Mouse (Mus musculus) kidney, embryonic 16.5 days (tissue): ENCODE results near the gene Fryl. TPM values are rescaled to one million over a fixed set of nuclear protein-coding genes. Genes with fewer than 3 reads are reported as not detected.

Experiments used
- ATAC-seq: fragments of 200-750 bp; cut with Nextera tagmentation; 2 replicates; pipeline ENCODE4 v1.8.0; 2017; ENCODE audit warnings: moderate TSS enrichment; ENCODE audit not compliant: low FRiP score, low TSS enrichment
- H3K27ac ChIP-seq: fragments of 300-500 bp; sonication (generic); 2 replicates; pipeline ENCODE4 v1.5.1; 2014; ENCODE audit warnings: low read length
- H3K27me3 ChIP-seq: fragments of 300-500 bp; sonication (generic); 2 replicates; pipeline ENCODE4 v1.6.1; 2014; ENCODE audit warnings: low read length, control low read depth, mixed read lengths; ENCODE audit not compliant: insufficient read depth
- H3K36me3 ChIP-seq: fragments of 300-500 bp; sonication (generic); 2 replicates; pipeline ENCODE4 v1.6.1; 2014; ENCODE audit warnings: low read length, control low read depth, mixed read lengths; ENCODE audit not compliant: insufficient read depth
- H3K4me1 ChIP-seq: fragments of 300-500 bp; sonication (generic); 2 replicates; pipeline ENCODE4 v1.6.1; 2014; ENCODE audit warnings: low read length, control low read depth, mixed read lengths; ENCODE audit not compliant: insufficient read depth
- H3K4me2 ChIP-seq: fragments of 300-500 bp; sonication (generic); replicated peaks from 2 replicates; pipeline ENCODE4 v1.6.1; 2014; ENCODE audit warnings: low read depth, low read length
- H3K4me3 ChIP-seq: fragments of 300-500 bp; sonication (generic); 2 replicates; pipeline ENCODE4 v1.5.1; 2014; ENCODE audit warnings: mild to moderate bottlenecking, low read length
- H3K9ac ChIP-seq: fragments of 300-500 bp; sonication (generic); replicated peaks from 2 replicates; pipeline ENCODE4 v1.6.1; 2014; ENCODE audit warnings: low read length
- H3K9me3 ChIP-seq: fragments of 300-500 bp; sonication (generic); 2 replicates; pipeline ENCODE4 v1.6.1; 2016; ENCODE audit warnings: low read length, control low read depth
- WGBS: fragments of 180-500 bp; shearing (Covaris S2); extraction: QIAGEN DNeasy Blood & Tissue Kit; methylation state at CpG from one replicate; pipeline ENCODE4 v1.1.7; 2014; 5-methylcytosine and 5-hydroxymethylcytosine counted together
- polyA plus RNA-seq: library from polyadenylated mRNA; unstranded; fragments of >200 nt; fragmentation: Nextera tagmentation; extraction: Ambion mirVana; gene quantifications from 2 replicates; pipeline ENCODE4 v1.2.1, GENCODE M21; 2015

Fryl gene
- polyA plus RNA-seq, 1 experiment from 2014 or later, result 27.9 TPM

DNA sequence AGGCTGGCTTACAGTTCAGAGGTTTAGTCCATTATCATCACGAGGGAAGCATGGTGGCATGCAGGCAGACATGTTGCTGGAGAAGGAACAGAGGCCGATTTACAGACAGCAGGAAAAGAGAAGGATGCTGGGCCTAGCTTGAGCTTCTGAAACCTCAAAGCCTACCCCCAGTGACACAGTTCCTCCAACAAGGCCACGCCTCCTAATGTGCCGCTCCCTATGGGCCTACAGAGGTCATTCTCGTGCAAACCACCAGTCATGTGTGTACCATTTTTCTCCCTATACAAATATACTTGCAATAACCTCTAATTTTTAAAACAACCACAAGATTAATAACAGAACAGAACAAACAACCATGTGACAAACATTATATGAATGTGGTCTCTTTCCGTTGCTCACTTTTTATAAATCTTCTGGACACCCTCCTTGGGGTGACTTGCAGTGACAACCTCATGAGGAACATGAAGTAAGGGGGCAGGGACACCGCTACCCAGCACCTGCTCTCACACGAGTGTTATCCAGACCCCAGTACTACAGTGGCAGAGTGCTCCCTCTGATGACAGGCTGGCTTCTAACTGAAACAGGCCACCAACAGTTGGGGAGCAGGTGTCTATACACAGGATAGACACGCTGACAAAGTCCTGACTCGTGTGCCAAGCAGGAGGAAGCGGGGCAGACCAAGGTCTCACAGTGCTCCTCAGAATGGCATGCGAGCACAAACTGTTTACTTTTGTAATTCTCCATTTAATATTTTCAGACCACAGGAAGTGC lies 80.9 kb downstream of the Fryl start:
- Histone ChIP-seq H3K4me3 (no peak overlapping the region), H3K36me3 (no peaks in the 10 kb centered on the region), H3K9me3 (no peaks in the 10 kb centered on the region), H3K4me2 (no peak overlapping the region), H3K27me3 (no peaks in the 10 kb centered on the region), H3K27ac (no peak overlapping the region), H3K4me1 (peaks cover 16% of the 10 kb centered on the region; the same call in 1 of the 2 replicates), H3K9ac (no peak overlapping the region)
- no peak for ATAC-seq
- 87% methylated on average over 12 of the region's 12 CpGs for WGBS

DNA sequence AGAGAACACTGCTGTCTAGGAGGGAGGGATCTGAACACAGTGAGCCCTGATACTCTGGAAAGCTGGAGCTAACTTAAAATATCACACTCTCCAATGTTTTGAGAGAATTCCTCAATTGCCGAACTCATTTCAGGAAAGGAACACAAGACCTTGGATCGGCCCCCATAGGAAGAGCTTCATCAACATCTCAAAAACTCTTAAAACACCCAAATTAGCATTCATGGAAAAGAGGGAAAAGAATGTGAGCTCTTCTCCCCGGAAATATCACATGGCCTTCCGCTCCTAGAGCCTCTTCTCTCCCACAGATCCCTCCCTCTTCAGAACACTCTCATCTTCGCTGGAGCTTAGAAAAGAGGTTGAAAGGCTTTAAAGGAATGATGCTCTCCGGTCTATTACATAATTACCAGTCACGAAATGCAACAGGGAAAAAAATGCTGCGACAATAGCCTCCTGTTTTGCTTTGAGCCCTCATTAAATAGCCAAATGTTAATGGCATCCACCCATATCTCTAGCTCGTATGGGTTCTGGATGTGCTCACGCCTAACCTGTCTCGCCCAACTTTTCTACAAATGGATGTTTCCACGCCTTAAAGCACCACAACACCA lies 84.4 kb downstream of the Fryl start:
- Histone ChIP-seq H3K4me3 (no peak overlapping the region), H3K27me3 (no peaks in the 10 kb centered on the region), H3K9ac (no peak overlapping the region), H3K4me2 (no peak overlapping the region), H3K36me3 (no peaks in the 10 kb centered on the region), H3K4me1 (peaks cover 36% of the 10 kb centered on the region), H3K9me3 (no peaks in the 10 kb centered on the region), H3K27ac (peak overlapping the region; percentile 51)
- WGBS, result 54% methylated on average over 12 of the region's 12 CpGs
- ATAC-seq, result 0 out of 2 replicates have a peak, but pooled peaks have one; percentile 20

DNA sequence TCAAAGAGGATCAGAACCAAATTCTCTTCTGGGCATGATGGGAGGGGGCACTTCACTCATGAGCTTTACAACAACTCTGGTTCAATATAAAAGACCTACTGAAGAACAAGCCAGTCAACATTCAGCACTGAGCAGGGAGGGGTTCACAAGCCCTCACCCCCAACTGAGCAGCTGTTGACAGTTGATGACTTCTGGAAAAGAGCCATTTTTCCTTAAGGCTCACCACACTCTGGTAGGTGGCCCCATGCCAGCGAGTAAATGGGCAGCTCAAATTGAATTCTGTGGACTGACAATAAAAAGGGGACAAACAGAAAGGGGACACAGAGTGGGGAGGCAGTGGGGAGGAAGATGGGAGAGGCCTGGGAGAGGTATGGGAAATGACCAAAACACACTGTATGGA lies 85.2 kb downstream of the Fryl start:
- no peak overlapping the region for H3K27ac ChIP-seq
- no peak overlapping the region for H3K4me3 ChIP-seq
- peaks cover 36% of the 10 kb centered on the region for H3K4me1 ChIP-seq
- no peak overlapping the region for H3K4me2 ChIP-seq
- H3K9me3 ChIP-seq, result no peaks in the 10 kb centered on the region
- no peak for ATAC-seq
- no peaks in the 10 kb centered on the region for H3K27me3 ChIP-seq
- no peak overlapping the region for H3K9ac ChIP-seq
- no peaks in the 10 kb centered on the region for H3K36me3 ChIP-seq
- WGBS, result 35% methylated on average over 1 of the region's 1 CpGs

DNA sequence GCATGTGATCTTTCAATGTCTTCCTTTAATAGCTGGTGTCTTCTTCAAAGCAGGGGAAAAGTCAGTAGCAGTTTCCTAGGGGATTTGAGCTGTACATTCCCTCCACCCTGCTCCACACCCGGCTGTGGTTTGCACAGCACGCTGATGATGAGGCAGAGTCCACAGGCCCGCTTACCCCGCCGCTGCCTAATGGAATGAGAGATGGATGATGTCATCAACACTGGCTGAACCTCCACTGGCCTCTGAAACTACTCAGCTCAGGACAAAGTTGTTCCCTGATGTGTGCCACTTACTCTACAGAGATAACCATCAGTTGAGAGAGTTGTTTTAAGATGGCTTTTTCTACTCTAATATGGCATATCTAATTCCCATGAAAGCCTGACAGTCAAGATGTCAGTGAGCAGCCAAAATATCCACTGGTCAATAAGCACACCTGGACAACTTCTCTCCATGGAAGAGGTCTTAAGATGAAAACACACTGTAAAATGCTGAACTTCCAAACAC lies 87.6 kb downstream of the Fryl start:
- Histone ChIP-seq H3K4me1 (peaks cover 36% of the 10 kb centered on the region), H3K27ac (no peak overlapping the region; the same call in 1 of the 2 replicates), H3K4me3 (no peak overlapping the region), H3K36me3 (no peaks in the 10 kb centered on the region), H3K9ac (no peak overlapping the region), H3K4me2 (no peak overlapping the region), H3K9me3 (no peaks in the 10 kb centered on the region), H3K27me3 (no peaks in the 10 kb centered on the region)
- peak; percentile 73 for ATAC-seq
- WGBS, result 22% methylated on average over 5 of the region's 5 CpGs

DNA sequence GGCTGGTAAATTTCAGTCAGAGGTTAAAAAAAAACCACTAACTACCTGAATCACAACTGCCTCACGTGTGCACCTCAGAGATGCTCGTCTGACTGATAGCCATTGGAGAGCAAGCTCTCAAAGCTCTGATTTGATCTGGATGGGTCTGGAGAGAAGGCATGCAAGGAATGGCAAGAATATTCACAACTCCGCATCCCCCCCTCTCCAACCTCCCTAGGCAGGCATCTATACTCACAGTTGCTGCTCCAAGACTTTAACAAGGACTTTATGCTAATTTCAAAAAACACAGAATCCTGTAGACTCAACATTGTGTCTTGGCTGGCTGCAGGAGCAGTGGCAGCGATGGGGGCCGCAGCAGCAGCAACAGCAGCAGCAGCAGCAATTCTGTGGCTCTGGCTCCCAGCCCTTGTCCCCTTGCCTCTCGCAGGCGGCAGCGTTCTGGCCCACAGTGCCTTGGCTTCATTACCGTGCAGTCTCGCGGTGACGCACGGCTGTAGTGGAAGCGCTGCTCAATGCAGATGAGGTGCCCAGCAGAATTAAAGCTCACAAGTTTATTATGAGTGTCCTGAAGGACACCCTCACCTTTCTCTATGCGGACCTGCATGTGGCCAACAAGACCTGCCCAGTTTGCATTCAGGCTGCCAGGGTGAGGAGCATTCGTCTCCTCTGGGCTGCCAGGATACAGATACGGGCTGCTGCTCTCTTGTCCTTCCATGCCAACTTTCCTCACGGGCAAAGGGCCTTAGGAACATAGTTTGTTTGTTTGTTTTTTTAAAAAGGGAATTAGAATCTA lies 88.2 kb downstream of the Fryl start:
- H3K27me3 ChIP-seq, result no peaks in the 10 kb centered on the region
- 62% methylated on average over 18 of the region's 18 CpGs for WGBS
- no peak overlapping the region for H3K4me3 ChIP-seq
- H3K9ac ChIP-seq, result no peak overlapping the region
- no peak for ATAC-seq
- H3K4me1 ChIP-seq, result peaks cover 38% of the 10 kb centered on the region
- H3K27ac ChIP-seq, result no peak overlapping the region
- H3K9me3 ChIP-seq, result no peaks in the 10 kb centered on the region
- no peak overlapping the region for H3K4me2 ChIP-seq
- H3K36me3 ChIP-seq, result no peaks in the 10 kb centered on the region

DNA sequence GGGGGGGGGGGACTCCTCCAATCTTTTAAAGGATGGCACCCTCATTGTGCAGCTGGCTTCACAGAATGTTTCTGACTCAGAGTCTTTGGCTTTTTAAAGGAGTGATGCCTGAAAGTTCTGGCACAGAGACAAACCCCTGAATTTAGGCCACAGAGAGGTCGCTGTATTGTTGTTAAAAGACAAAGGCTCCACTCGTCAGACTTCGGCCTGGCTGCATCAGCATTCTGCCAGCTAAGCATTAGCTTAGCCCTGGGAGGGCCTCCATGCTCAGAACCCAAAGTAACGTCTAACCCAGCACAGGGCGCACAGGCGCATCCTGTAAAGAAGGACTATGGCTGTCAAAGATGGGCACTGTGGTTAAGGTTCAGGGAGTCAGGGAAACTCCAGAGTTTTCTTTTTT lies 92.4 kb downstream of the Fryl start:
- WGBS, result 62% methylated on average over 6 of the region's 6 CpGs
- H3K36me3 ChIP-seq, result no peaks in the 10 kb centered on the region
- H3K4me2 ChIP-seq, result no peak overlapping the region
- no peak overlapping the region for H3K4me3 ChIP-seq
- H3K27me3 ChIP-seq, result no peaks in the 10 kb centered on the region
- no peak for ATAC-seq
- H3K9me3 ChIP-seq, result no peaks in the 10 kb centered on the region
- no peak overlapping the region for H3K9ac ChIP-seq
- H3K27ac ChIP-seq, result no peak overlapping the region
- H3K4me1 ChIP-seq, result peaks cover 34% of the 10 kb centered on the region

DNA sequence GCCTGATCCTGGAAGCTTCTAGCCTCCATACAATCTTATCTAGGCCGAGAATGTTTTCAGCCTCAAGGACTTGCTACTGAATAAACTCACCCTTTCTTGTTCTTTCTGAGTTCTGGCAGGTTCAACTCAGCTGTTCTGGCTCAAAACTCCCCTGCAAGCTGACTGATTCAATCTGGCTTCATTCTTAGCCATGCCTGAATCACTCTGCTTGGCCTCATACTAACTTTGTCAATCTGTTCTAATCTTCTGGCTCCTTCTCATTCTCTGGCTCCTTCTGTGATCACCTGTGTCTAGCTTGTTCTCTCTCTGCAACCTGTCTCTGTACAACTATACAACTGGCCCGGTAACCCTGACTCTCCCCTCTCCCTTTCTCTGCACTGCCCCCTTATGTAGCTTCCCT lies 93.9 kb downstream of the Fryl start:
- Histone ChIP-seq H3K27ac (0 out of 2 replicates have a peak overlapping the region, but pooled peaks have one; percentile 39), H3K27me3 (no peaks in the 10 kb centered on the region), H3K9ac (no peak overlapping the region), H3K4me3 (no peak overlapping the region), H3K4me1 (peaks cover 21% of the 10 kb centered on the region), H3K4me2 (no peak overlapping the region), H3K36me3 (no peaks in the 10 kb centered on the region), H3K9me3 (no peaks in the 10 kb centered on the region)
- WGBS, result 67% methylated on average over 2 of the region's 2 CpGs
- no peak for ATAC-seq

DNA sequence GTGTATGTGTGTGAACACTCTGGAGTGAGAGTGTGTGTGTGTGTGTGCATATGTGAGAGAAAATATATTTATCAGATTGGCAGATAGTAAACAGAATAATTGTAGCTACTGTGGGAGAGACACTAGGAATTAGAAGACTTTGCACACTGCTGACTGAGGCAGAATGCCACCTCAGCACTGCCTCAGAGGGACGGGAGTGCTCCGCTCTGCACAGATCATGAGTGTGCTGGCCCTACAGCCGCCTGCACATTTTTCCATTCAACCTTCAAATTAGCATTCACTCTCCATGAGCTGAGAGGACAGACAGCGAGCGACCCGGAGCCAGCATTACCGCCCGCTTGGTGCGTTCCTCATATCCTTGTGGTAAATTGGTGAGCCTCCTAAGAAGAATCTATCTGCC lies 96.0 kb downstream of the Fryl start:
- no peak overlapping the region for H3K27ac ChIP-seq
- H3K36me3 ChIP-seq, result no peaks in the 10 kb centered on the region
- H3K4me2 ChIP-seq, result no peak overlapping the region
- ATAC-seq, result no peak
- 91% methylated on average over 9 of the region's 9 CpGs for WGBS
- H3K4me3 ChIP-seq, result no peak overlapping the region
- H3K9ac ChIP-seq, result no peak overlapping the region
- H3K27me3 ChIP-seq, result no peaks in the 10 kb centered on the region
- peaks cover 31% of the 10 kb centered on the region for H3K4me1 ChIP-seq
- H3K9me3 ChIP-seq, result no peaks in the 10 kb centered on the region

DNA sequence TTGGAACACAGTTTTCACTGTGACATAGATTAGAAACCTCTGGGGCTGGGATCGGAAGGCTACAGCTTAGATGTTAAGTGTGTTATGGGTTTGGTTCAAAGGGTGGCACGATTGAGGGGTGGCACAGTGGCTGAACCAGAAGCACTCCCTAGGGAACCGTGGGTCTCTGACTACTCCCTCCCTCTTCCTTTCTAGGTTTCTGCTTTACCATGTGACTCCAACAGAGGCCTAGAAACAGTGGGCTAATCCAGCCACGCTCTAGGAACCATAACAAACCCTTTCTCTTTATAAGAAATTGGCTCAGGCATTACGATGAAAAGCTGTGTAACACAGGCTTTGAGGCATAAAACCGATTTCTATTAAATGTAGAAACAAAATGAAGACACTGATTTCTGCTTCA lies 98.9 kb downstream of the Fryl start:
- no peak overlapping the region for H3K9ac ChIP-seq
- H3K27me3 ChIP-seq, result no peaks in the 10 kb centered on the region
- no peak overlapping the region for H3K27ac ChIP-seq
- no peak overlapping the region for H3K4me2 ChIP-seq
- WGBS, result 73% methylated on average over 6 of the region's 6 CpGs
- H3K4me3 ChIP-seq, result no peak overlapping the region
- no peaks in the 10 kb centered on the region for H3K9me3 ChIP-seq
- H3K36me3 ChIP-seq, result no peaks in the 10 kb centered on the region
- peaks cover 25% of the 10 kb centered on the region for H3K4me1 ChIP-seq
- ATAC-seq, result no peak
